Mouse (Mus musculus): ENCODE measurements at regions not wholly inside any gene's neighbourhood (a gene's known extent, or its start where the extent isn't known, plus 50 kb on each side); places are given as distances from the start of the nearest gene placed in this dataset.

DNA sequence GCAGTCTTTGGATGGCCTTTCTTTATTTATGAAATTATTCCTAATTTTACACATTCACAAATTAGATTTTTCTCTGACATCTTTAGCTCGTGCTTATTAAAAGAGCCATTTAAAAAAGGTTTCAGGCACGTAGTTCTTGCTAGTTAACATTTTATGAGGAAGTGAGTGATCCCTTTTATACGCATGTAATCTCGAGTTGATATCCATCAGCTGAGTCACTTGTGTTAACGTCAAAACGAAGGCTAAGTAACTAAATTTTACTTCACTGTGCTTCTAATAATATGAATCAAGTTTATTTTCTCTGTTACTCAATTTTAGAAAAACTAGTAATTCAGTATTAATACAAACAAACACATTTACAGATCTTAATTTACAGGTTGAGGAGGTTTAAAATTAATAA is 419.0 kb downstream of the Kcnj2 start:
- TF ChIP-seq CTCF (IDR thresholded peaks at IDR 0.05; ENCODE audit: low read depth) (no peak), EP300 (IDR thresholded peaks at IDR 0.05; ENCODE audit: low read depth) (no peak)
